In the genomic region with DNA sequence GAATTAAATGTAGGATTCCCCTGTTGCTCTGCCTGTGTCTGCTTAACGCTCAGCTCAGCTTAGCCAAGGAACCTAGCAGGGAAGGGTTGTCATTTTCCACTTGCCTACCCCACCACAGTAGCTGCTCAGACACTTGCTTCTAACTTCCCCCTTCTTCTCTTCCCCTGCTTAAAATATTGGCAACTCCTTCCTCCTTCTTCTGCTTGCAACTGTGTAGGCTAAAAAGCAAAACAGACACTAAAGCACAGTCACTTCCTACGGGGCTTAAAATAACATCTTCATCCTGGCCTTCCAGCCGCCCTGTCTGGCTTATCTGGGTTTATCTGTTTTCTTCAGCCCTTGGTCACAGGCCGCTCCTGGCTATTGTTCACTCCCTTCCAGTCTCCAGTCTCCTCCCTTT, we compare ENCODE assay signal across 14 mouse cellular contexts. TPM values are rescaled to one million over a fixed set of nuclear protein-coding genes. Genes with fewer than 3 reads are reported as not detected.
DNase-seq lines count a peak whose midpoint lies in the region; ATAC-seq lines count a peak whose summit lies in the region.
"Had no signal": no experiment of that assay in that cellular context is flagged by ENCODE, and none has a peak within 500 bp of the region (broad histone marks: within the 10 kb centered on the region; RNA-seq: fewer than 3 reads in every experiment).

No protein-coding gene starts in this region.

- WGBS in hindbrain, embryonic 13.5 days: 64% methylated on average over 4 of the region's 4 CpGs
- 64% methylated on average over 4 of the region's 4 CpGs for WGBS in hindbrain, embryonic 12.5 days
- 50% methylated on average over 4 of the region's 4 CpGs for WGBS in embryonic facial prominence, embryonic 10.5 days

- no peaks in the 10 kb centered on the region for H3K36me3 ChIP-seq in hindbrain, embryonic 13.5 days
- no peaks in the 10 kb centered on the region for H3K36me3 ChIP-seq in hindbrain, embryonic 12.5 days
- H3K36me3 ChIP-seq in embryonic facial prominence, embryonic 10.5 days (replicated peaks): no peaks in the 10 kb centered on the region
- H3K36me3 ChIP-seq: embryonic facial prominence, embryonic 13.5 days; midbrain, embryonic 12.5 days had no signal

- no peak for ATAC-seq in hindbrain, embryonic 13.5 days (ENCODE audit: low FRiP score)
- ATAC-seq in hindbrain, embryonic 12.5 days (ENCODE audit: low FRiP score): no peak
- ATAC-seq in monocyte, adult 5-6 weeks (replicated peaks; ENCODE audit: insufficient number of reproducible peaks, low FRiP score, low TSS enrichment, poor library complexity, severe bottlenecking): peak; percentile 57; the same call in 1 of the 2 replicates

- H3K4me2 ChIP-seq in hindbrain, embryonic 13.5 days: no peak overlapping the region
- H3K4me2 ChIP-seq in hindbrain, embryonic 12.5 days (replicated peaks): no peak overlapping the region
- H3K4me2 ChIP-seq: embryonic facial prominence, embryonic 13.5 days; midbrain, embryonic 12.5 days had no signal

- 0 out of 2 replicates have a peak, but pooled peaks cover 3% of the 10 kb centered on the region for H3K27me3 ChIP-seq in hindbrain, embryonic 13.5 days
- no peaks in the 10 kb centered on the region for H3K27me3 ChIP-seq in hindbrain, embryonic 12.5 days
- no peaks in the 10 kb centered on the region for H3K27me3 ChIP-seq in embryonic facial prominence, embryonic 10.5 days (replicated peaks; ENCODE audit: low read depth, poor library complexity, severe bottlenecking)
- H3K27me3 ChIP-seq: embryonic facial prominence, embryonic 13.5 days; midbrain, embryonic 12.5 days had no signal

- no peak overlapping the region for H3K4me3 ChIP-seq in hindbrain, embryonic 13.5 days
- H3K4me3 ChIP-seq in hindbrain, embryonic 12.5 days: no peak overlapping the region
- no peak overlapping the region for H3K4me3 ChIP-seq in embryonic facial prominence, embryonic 10.5 days
- H3K4me3 ChIP-seq: embryonic facial prominence, embryonic 13.5 days; midbrain, embryonic 12.5 days had no signal

- DNase-seq in lung, postnatal 36 days: peak; percentile 30
- no peak for DNase-seq in lung, postnatal 25 days (ENCODE audit: low spot score)
- DNase-seq in embryonic facial prominence, embryonic 10.5 days (ENCODE audit: low spot score): no peak
- DNase-seq in lung, postnatal 10 days: no peak
- DNase-seq in thymus, postnatal 10 days (ENCODE audit: low spot score in 2 of 2): no peak
- DNase-seq: gastrocnemius, postnatal 25 days; thymus, postnatal 14 days had no signal

- H3K9ac ChIP-seq in hindbrain, embryonic 13.5 days: no peak overlapping the region
- H3K9ac ChIP-seq in hindbrain, embryonic 12.5 days: no peak overlapping the region
- H3K9ac ChIP-seq: embryonic facial prominence, embryonic 13.5 days; midbrain, embryonic 12.5 days had no signal

- H3K9me3 ChIP-seq in hindbrain, embryonic 13.5 days: no peaks in the 10 kb centered on the region
- H3K9me3 ChIP-seq in hindbrain, embryonic 12.5 days (replicated peaks): no peaks in the 10 kb centered on the region
- H3K9me3 ChIP-seq in embryonic facial prominence, embryonic 10.5 days: no peaks in the 10 kb centered on the region
- H3K9me3 ChIP-seq: embryonic facial prominence, embryonic 13.5 days; midbrain, embryonic 12.5 days had no signal

- peak overlapping the region; percentile 46; the same call in 1 of the 2 replicates for H3K27ac ChIP-seq in hindbrain, embryonic 13.5 days
- H3K27ac ChIP-seq in hindbrain, embryonic 12.5 days: no peak overlapping the region
- peak overlapping the region; percentile 24; the same call in 1 of the 2 replicates for H3K27ac ChIP-seq in embryonic facial prominence, embryonic 10.5 days (replicated peaks)
- H3K27ac ChIP-seq: embryonic facial prominence, embryonic 13.5 days; midbrain, embryonic 12.5 days had no signal

- peaks cover 15% of the 10 kb centered on the region for H3K4me1 ChIP-seq in hindbrain, embryonic 13.5 days (replicated peaks)
- peaks cover 8% of the 10 kb centered on the region for H3K4me1 ChIP-seq in hindbrain, embryonic 12.5 days
- peaks cover 24% of the 10 kb centered on the region for H3K4me1 ChIP-seq in embryonic facial prominence, embryonic 10.5 days

RNA-seq across cellular contexts. Expression of a gene that starts 31.2 kb away (rescaled TPM):
- polyA plus RNA-seq in hindbrain, embryonic 13.5 days (2015; fragmentation: Nextera tagmentation; extraction: Ambion mirVana): not detected in 2 replicates
- polyA plus RNA-seq in hindbrain, embryonic 12.5 days (2016; fragmentation: Nextera tagmentation; extraction: Ambion mirVana): not detected in 2 replicates
- not detected in 2 replicates for polyA plus RNA-seq in embryonic facial prominence, embryonic 10.5 days (2016; fragmentation: Nextera tagmentation; extraction: Ambion mirVana)
- not detected in 3 replicates for total RNA-seq in monocyte, adult 5-6 weeks (2017)
- total RNA-seq: ES-E14; gastrocnemius, postnatal 25 days had no signal
- polyA plus RNA-seq: embryonic facial prominence, embryonic 13.5 days; limb, embryonic 11.5 days; midbrain, embryonic 12.5 days had no signal

RNA-seq across cellular contexts. Expression of a gene that starts 45.7 kb away (rescaled TPM):
- 6.1 and 7.2 TPM in 2 replicates for polyA plus RNA-seq in hindbrain, embryonic 13.5 days (2015; fragmentation: Nextera tagmentation; extraction: Ambion mirVana)
- 6.5 and 8.1 TPM in 2 replicates for polyA plus RNA-seq in hindbrain, embryonic 12.5 days (2016; fragmentation: Nextera tagmentation; extraction: Ambion mirVana)
- polyA plus RNA-seq in embryonic facial prominence, embryonic 10.5 days (2016; fragmentation: Nextera tagmentation; extraction: Ambion mirVana): 12.4 and 13.7 TPM in 2 replicates
- not detected in 3 replicates for total RNA-seq in monocyte, adult 5-6 weeks (2017)
- total RNA-seq: gastrocnemius, postnatal 25 days had no signal

RNA-seq across cellular contexts. Expression of a gene that starts 49.2 kb away (rescaled TPM):
- 33.4 and 36.3 TPM in 2 replicates for polyA plus RNA-seq in hindbrain, embryonic 13.5 days (2015; fragmentation: Nextera tagmentation; extraction: Ambion mirVana)
- polyA plus RNA-seq in hindbrain, embryonic 12.5 days (2016; fragmentation: Nextera tagmentation; extraction: Ambion mirVana): 50.1 and 51.0 TPM in 2 replicates
- polyA plus RNA-seq in embryonic facial prominence, embryonic 10.5 days (2016; fragmentation: Nextera tagmentation; extraction: Ambion mirVana): 27.5 and 28.8 TPM in 2 replicates
- 18.9 to 56.5 TPM (median 21.2 TPM) in 3 replicates for total RNA-seq in monocyte, adult 5-6 weeks (2017)
